Mouse (Mus musculus) forebrain, embryonic 13.5 days (tissue): ENCODE results near the gene Nfat5. TPM values are rescaled to one million over a fixed set of nuclear protein-coding genes. Genes with fewer than 3 reads are reported as not detected.

Experiments used
- ATAC-seq: fragments of 200-750 bp; cut with Nextera tagmentation; 2 replicates; pipeline ENCODE4 v1.8.0; 2017
- H3K27ac ChIP-seq: fragments of 300-500 bp; sonication (generic); 2 replicates; pipeline ENCODE4 v1.5.1; 2015; ENCODE audit warnings: inconsistent platforms, mild to moderate bottlenecking, moderate library complexity
- H3K27me3 ChIP-seq: fragments of 300-500 bp; sonication (generic); 2 replicates; pipeline ENCODE4 v1.6.1; 2015; ENCODE audit warnings: mild to moderate bottlenecking, inconsistent platforms
- H3K36me3 ChIP-seq: fragments of 300-500 bp; sonication (generic); 2 replicates; pipeline ENCODE4 v1.6.1; 2015; ENCODE audit warnings: mild to moderate bottlenecking, inconsistent platforms; ENCODE audit not compliant: poor library complexity, severe bottlenecking
- H3K4me1 ChIP-seq: fragments of 300-500 bp; sonication (generic); 2 replicates; pipeline ENCODE4 v1.6.1; 2015; ENCODE audit warnings: inconsistent platforms
- H3K4me2 ChIP-seq: fragments of 300-500 bp; sonication (generic); 2 replicates; pipeline ENCODE4 v1.6.1; 2015; ENCODE audit warnings: inconsistent platforms, mild to moderate bottlenecking, moderate library complexity
- H3K4me3 ChIP-seq: fragments of 300-500 bp; sonication (generic); 2 replicates; pipeline ENCODE4 v1.5.1; 2015; ENCODE audit warnings: mild to moderate bottlenecking, inconsistent platforms
- H3K9ac ChIP-seq: fragments of 300-500 bp; sonication (generic); 2 replicates; pipeline ENCODE4 v1.6.1; 2015; ENCODE audit warnings: mild to moderate bottlenecking, inconsistent platforms
- H3K9me3 ChIP-seq: fragments of 300-500 bp; sonication (generic); replicated peaks from 2 replicates; pipeline ENCODE4 v1.6.1; 2016; ENCODE audit warnings: inconsistent platforms
- WGBS: fragments of 180-500 bp; shearing (Covaris S2); methylation state at CpG from one replicate; pipeline ENCODE4 v1.1.7; 2015; 5-methylcytosine and 5-hydroxymethylcytosine counted together
- polyA plus RNA-seq: library from polyadenylated mRNA; unstranded; fragments of >200 nt; fragmentation: Nextera tagmentation; extraction: Ambion mirVana; gene quantifications from 2 replicates; pipeline ENCODE4 v1.2.1, GENCODE M21; 2015

Gene Nfat5
- polyA plus RNA-seq, 1 experiment from 2014 or later: 9.9 TPM

DNA sequence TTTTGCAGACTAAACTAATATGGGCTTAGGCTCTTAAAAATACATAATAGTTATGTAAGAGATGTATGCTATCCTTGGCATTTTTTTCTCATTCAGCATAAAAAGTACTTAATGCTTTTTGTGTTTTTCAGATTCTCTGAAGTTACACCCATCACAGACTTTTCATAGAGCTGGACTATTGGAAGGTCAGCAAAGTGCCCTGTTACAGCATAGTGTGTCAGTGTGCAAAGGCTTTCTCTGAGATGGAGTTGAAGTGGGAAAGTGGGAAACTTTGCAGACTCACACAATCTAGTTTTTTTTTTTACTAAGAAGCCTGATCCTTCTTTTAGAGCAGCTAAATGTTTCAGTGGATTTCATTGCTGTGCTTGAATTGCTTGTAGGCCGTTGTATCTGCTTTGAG lies 2.2 kb downstream of the Nfat5 start:
- 90% methylated on average over 1 of the region's 1 CpGs for WGBS
- Histone ChIP-seq H3K27ac (no peak overlapping the region), H3K4me2 (no peak overlapping the region), H3K4me1 (peaks cover 16% of the 10 kb centered on the region), H3K4me3 (no peak overlapping the region), H3K36me3 (no peaks in the 10 kb centered on the region), H3K9me3 (no peaks in the 10 kb centered on the region), H3K27me3 (no peaks in the 10 kb centered on the region), H3K9ac (no peak overlapping the region)
- no peak for ATAC-seq

GRCm38 (mm10) chr8:107311876-107312275 lies 18.6 kb downstream of the Nfat5 start:
- H3K4me1 ChIP-seq: no peaks in the 10 kb centered on the region
- H3K27ac ChIP-seq: no peak overlapping the region
- no peaks in the 10 kb centered on the region for H3K36me3 ChIP-seq
- H3K4me2 ChIP-seq: no peak overlapping the region
- H3K9me3 ChIP-seq: no peaks in the 10 kb centered on the region
- ATAC-seq: no peak
- no peaks in the 10 kb centered on the region for H3K27me3 ChIP-seq
- H3K4me3 ChIP-seq: no peak overlapping the region
- H3K9ac ChIP-seq: no peak overlapping the region

DNA sequence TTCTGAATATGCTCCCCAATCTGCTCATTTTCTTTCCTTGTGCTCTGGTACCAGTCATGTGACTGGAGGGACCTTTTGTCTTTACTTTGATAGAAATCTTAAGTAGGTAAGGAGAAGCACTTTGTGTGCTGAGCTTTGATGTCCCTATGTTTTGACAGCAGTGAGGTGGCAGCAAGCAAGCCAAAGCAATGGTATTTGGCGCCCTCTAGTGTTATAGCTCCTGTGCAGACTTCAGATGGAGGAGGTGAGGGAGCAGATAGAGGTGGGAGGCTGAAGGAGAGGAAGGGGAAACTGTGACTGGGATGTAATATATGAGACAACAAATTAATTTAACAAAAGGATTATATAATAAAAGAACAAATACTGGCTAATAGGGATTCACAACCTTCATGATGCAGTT lies 30.9 kb downstream of the Nfat5 start:
- no peaks in the 10 kb centered on the region for H3K36me3 ChIP-seq
- no peaks in the 10 kb centered on the region for H3K4me1 ChIP-seq
- no peak overlapping the region for H3K9ac ChIP-seq
- H3K27me3 ChIP-seq: no peaks in the 10 kb centered on the region
- H3K9me3 ChIP-seq: no peaks in the 10 kb centered on the region
- no peak overlapping the region for H3K4me2 ChIP-seq
- H3K4me3 ChIP-seq: no peak overlapping the region
- peak; percentile 81; the same call in 1 of the 2 replicates for ATAC-seq
- 3% methylated on average over 1 of the region's 1 CpGs for WGBS
- H3K27ac ChIP-seq: no peak overlapping the region

- Histone ChIP-seq H3K27me3 (no peaks in the 10 kb centered on the region), H3K36me3 (no peaks in the 10 kb centered on the region), H3K4me2 (no peak overlapping the region), H3K27ac (no peak overlapping the region), H3K4me3 (no peak overlapping the region), H3K4me1 (no peaks in the 10 kb centered on the region), H3K9me3 (no peaks in the 10 kb centered on the region), H3K9ac (no peak overlapping the region)
- 60% methylated on average over 1 of the region's 1 CpGs for WGBS
- ATAC-seq: no peak
Measured at GRCm38 (mm10) chr8:107329595-107329994, 36.3 kb downstream of the Nfat5 start.

GRCm38 (mm10) chr8:107336480-107336879 lies 43.2 kb downstream of the Nfat5 start:
- Histone ChIP-seq H3K4me3 (no peak overlapping the region), H3K9me3 (no peaks in the 10 kb centered on the region), H3K27ac (no peak overlapping the region), H3K27me3 (no peaks in the 10 kb centered on the region), H3K4me1 (no peaks in the 10 kb centered on the region), H3K9ac (no peak overlapping the region), H3K36me3 (0 out of 2 replicates have a peak, but pooled peaks cover 5% of the 10 kb centered on the region), H3K4me2 (no peak overlapping the region)
- no peak for ATAC-seq
- 95% methylated on average over 1 of the region's 1 CpGs for WGBS

DNA sequence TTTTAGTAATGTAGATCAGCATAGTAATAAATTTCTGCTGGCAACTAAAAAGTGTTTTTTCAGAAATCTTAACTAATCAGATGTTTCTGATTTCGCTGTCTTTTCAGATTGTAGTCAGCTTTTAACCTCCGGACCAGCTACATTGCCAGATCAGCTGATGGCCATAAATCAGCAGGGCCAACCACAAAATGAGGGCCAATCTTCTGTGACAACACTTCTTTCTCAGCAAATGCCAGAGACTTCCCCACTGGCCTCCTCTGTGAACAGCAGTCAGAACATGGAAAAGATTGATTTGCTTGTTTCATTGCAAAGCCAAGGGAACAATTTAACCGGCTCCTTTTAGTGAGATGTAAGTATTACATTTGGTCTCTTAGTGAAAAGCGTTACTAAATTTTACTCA lies 77.0 kb downstream of the Nfat5 start:
- ATAC-seq: no peak
- Histone ChIP-seq H3K9ac (no peak overlapping the region), H3K36me3 (peaks cover 55% of the 10 kb centered on the region), H3K27me3 (no peaks in the 10 kb centered on the region), H3K4me3 (no peak overlapping the region), H3K4me1 (no peaks in the 10 kb centered on the region), H3K27ac (no peak overlapping the region), H3K4me2 (no peak overlapping the region), H3K9me3 (no peaks in the 10 kb centered on the region)
- 95% methylated on average over 4 of the region's 4 CpGs for WGBS

DNA sequence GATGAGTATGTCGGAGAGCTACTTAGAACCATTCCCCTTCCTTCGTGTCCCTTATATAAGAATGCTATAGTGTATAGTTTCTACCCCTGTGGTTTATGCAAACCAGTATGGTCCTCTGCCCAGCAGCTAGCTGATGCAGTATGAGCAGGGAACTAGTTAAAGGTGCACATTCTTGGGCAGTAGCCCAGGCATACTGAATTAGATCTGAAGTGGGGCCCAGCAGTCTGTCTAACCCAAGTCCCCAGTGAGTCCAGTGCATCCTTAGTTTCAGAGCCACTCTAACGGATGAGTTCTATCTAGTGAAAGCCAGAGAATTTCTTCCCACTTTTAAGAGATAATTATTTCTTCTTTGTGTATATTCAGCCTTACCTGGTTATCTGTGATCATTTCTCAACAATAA lies 84.1 kb downstream of the Nfat5 start:
- no peak for ATAC-seq
- H3K27me3 ChIP-seq: no peaks in the 10 kb centered on the region
- no peak overlapping the region for H3K27ac ChIP-seq
- no peaks in the 10 kb centered on the region for H3K4me1 ChIP-seq
- H3K4me2 ChIP-seq: no peak overlapping the region
- H3K36me3 ChIP-seq: peaks cover 15% of the 10 kb centered on the region
- WGBS: 92% methylated on average over 3 of the region's 3 CpGs
- no peaks in the 10 kb centered on the region for H3K9me3 ChIP-seq
- no peak overlapping the region for H3K9ac ChIP-seq
- H3K4me3 ChIP-seq: no peak overlapping the region

DNA sequence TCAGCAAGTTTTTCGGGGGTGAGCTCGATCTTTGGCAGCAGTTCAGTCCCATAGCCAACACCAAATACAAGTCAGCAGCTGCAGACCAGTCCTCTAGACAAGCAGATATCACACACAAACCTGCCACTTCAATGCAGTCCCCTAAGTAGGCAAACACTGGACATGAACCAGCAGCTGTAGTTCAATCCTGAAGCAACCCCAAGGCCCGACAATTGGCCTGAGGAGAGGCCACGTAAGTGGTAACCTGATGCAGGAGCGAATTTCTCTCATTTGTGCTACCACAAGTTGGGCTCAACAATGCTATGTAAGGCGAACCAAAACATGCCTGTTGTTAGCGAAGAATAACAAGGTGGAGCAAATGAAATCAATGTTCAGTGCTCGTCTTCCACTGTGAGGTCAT lies 87.5 kb downstream of the Nfat5 start:
- Histone ChIP-seq H3K4me2 (no peak overlapping the region), H3K4me3 (no peak overlapping the region), H3K4me1 (no peaks in the 10 kb centered on the region), H3K9me3 (no peaks in the 10 kb centered on the region), H3K9ac (no peak overlapping the region), H3K36me3 (peaks cover 10% of the 10 kb centered on the region), H3K27me3 (no peaks in the 10 kb centered on the region), H3K27ac (no peak overlapping the region)
- 95% methylated on average over 8 of the region's 8 CpGs for WGBS
- no peak for ATAC-seq

DNA sequence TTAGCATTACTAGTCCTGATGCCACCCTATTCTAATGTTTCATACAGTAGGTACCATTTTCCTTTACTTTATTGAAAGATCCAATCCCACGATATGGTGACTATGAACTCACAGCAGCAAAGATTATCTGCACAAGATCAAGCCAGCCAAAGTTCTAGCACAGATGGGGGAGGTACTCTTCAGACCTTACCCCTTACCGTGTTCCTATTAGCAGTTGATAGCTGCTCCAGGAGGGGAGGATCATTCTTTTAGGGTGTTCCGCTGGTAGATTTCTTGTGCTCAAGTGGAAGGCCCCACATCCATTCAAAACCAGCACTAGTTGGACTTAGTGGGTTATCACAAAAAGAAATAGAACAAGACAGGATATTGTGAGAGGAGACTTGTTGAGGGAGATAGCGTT lies 88.4 kb downstream of the Nfat5 start:
- Histone ChIP-seq H3K4me3 (no peak overlapping the region), H3K4me2 (no peak overlapping the region), H3K4me1 (0 out of 2 replicates have a peak, but pooled peaks cover 3% of the 10 kb centered on the region), H3K27me3 (no peaks in the 10 kb centered on the region), H3K9me3 (no peaks in the 10 kb centered on the region), H3K27ac (no peak overlapping the region), H3K36me3 (peaks cover 10% of the 10 kb centered on the region), H3K9ac (no peak overlapping the region)
- WGBS: 94% methylated on average over 4 of the region's 4 CpGs
- no peak for ATAC-seq

DNA sequence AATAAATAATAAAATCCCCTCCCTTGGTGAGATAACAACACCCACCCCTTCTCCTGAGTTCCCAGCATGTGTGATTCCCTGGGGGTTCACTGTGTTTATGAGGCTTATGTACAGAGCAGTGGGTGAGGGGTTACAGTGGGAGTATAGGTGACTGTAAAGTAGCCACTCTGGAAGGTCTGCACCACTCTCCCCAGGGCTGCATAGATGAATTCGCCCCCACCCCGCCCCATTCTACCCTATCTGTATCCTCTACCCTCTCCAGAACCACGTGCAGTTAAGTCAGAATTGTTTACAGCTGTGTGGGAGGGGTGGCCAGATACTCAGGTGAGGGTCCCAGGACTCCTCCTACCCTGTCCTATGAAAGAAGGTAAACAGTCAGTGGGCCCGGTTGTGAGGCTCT lies 89.6 kb downstream of the Nfat5 start:
- no peak overlapping the region for H3K9ac ChIP-seq
- 0 out of 2 replicates have a peak, but pooled peaks cover 3% of the 10 kb centered on the region for H3K4me1 ChIP-seq
- ATAC-seq: no peak
- no peak overlapping the region for H3K27ac ChIP-seq
- peaks cover 10% of the 10 kb centered on the region for H3K36me3 ChIP-seq
- H3K9me3 ChIP-seq: no peaks in the 10 kb centered on the region
- no peak overlapping the region for H3K4me2 ChIP-seq
- 76% methylated on average over 4 of the region's 4 CpGs for WGBS
- no peak overlapping the region for H3K4me3 ChIP-seq
- no peaks in the 10 kb centered on the region for H3K27me3 ChIP-seq

DNA sequence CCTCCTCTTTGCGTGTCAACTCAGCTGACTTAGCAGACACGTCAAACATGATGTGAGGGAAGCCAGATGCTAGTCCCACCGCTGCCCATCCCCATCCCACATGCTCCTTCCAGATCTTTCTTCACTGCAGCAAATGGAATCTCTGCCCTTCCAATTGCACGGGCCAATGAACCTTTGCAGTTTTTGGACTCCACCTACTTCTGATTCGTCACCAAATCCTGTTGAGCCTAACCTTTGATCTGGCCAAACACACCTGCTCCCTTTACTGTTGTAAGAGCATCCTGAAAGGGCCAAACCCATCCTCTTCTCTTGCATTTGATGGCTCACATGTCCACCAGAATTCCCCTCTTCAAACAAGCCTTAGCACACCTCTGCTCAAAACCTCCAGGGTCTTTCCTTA lies 91.4 kb downstream of the Nfat5 start:
- H3K36me3 ChIP-seq: no peaks in the 10 kb centered on the region; the same call in 1 of the 2 replicates
- H3K27ac ChIP-seq: no peak overlapping the region
- no peaks in the 10 kb centered on the region for H3K9me3 ChIP-seq
- no peak overlapping the region for H3K9ac ChIP-seq
- H3K27me3 ChIP-seq: no peaks in the 10 kb centered on the region
- WGBS: 63% methylated on average over 5 of the region's 5 CpGs
- H3K4me1 ChIP-seq: peaks cover 5% of the 10 kb centered on the region
- H3K4me3 ChIP-seq: no peak overlapping the region
- no peak overlapping the region for H3K4me2 ChIP-seq
- ATAC-seq: no peak

GRCm38 (mm10) chr8:107385063-107385462 lies 91.8 kb downstream of the Nfat5 start:
- 62% methylated on average over 2 of the region's 2 CpGs for WGBS
- H3K9ac ChIP-seq: no peak overlapping the region
- no peak for ATAC-seq
- H3K9me3 ChIP-seq: no peaks in the 10 kb centered on the region
- peaks cover 9% of the 10 kb centered on the region for H3K4me1 ChIP-seq
- H3K27me3 ChIP-seq: no peaks in the 10 kb centered on the region
- no peak overlapping the region for H3K4me3 ChIP-seq
- no peak overlapping the region for H3K27ac ChIP-seq
- H3K36me3 ChIP-seq: no peaks in the 10 kb centered on the region; the same call in 1 of the 2 replicates
- H3K4me2 ChIP-seq: no peak overlapping the region

DNA sequence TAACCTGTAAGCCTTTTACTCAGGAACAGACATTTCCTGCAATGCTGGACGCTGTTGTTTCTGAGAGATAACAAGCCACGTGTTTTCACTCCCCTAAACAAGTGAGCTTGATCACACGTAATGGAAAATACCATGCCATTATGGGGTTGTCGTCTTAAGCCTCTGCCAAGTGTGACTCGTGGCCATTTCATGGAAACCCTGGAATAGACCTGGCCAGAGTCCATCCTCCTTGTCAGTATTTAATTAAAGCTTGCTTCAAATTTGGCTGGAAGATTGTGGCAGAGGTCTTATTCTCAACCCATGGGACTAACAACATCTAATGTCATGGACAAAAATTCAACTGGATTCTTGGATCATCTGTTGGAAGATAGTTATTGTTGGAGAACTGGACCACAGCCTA lies 92.9 kb downstream of the Nfat5 start:
- no peak for ATAC-seq
- Histone ChIP-seq H3K4me1 (peaks cover 9% of the 10 kb centered on the region), H3K4me2 (no peak overlapping the region), H3K9me3 (no peaks in the 10 kb centered on the region), H3K36me3 (no peaks in the 10 kb centered on the region), H3K4me3 (no peak overlapping the region), H3K27me3 (no peaks in the 10 kb centered on the region), H3K9ac (no peak overlapping the region), H3K27ac (no peak overlapping the region)
- 50% methylated on average over 5 of the region's 5 CpGs for WGBS
